Mouse (Mus musculus) limb, embryonic 10.5 days (tissue): ENCODE data around the gene Cdh1. TPM values are rescaled to one million over a fixed set of nuclear protein-coding genes. Genes with fewer than 3 reads are reported as not detected.

Experiments used
- DNase-seq: peaks from one replicate; pipeline ENCODE4 v3.0.0-alpha.2; 2017; ENCODE audit warnings: low spot score
- H3K27ac ChIP-seq: fragments of 300-500 bp; sonication (generic); 2 replicates; pipeline ENCODE4 v1.5.1; 2016; ENCODE audit warnings: mild to moderate bottlenecking
- H3K27me3 ChIP-seq: fragments of 300-500 bp; sonication (generic); 2 replicates; pipeline ENCODE4 v1.6.1; 2016; ENCODE audit warnings: low read depth, mild to moderate bottlenecking; ENCODE audit not compliant: poor library complexity, severe bottlenecking
- H3K36me3 ChIP-seq: fragments of 300-500 bp; sonication (generic); 2 replicates; pipeline ENCODE4 v1.6.1; 2016; ENCODE audit warnings: mild to moderate bottlenecking, moderate library complexity
- H3K4me1 ChIP-seq: fragments of 300-500 bp; sonication (generic); 2 replicates; pipeline ENCODE4 v1.6.1; 2016
- H3K4me3 ChIP-seq: fragments of 300-500 bp; sonication (generic); 2 replicates; pipeline ENCODE4 v1.5.1; 2016; ENCODE audit warnings: mild to moderate bottlenecking, moderate library complexity
- H3K9me3 ChIP-seq: fragments of 300-500 bp; sonication (generic); replicated peaks from 2 replicates; pipeline ENCODE4 v1.6.1; 2016; ENCODE audit warnings: mild to moderate bottlenecking
- WGBS: fragments of 180-500 bp; shearing (Covaris S2); methylation state at CpG from one replicate; pipeline ENCODE4 v1.1.7; 2016; 5-methylcytosine and 5-hydroxymethylcytosine counted together
- polyA plus RNA-seq: library from polyadenylated mRNA; unstranded; fragments of >200 nt; fragmentation: Nextera tagmentation; extraction: Ambion mirVana; gene quantifications from 2 replicates; pipeline ENCODE4 v1.2.1, GENCODE M21; 2016

Cdh1 gene
- polyA plus RNA-seq, 1 experiment from 2014 or later = 16.4 TPM

DNA sequence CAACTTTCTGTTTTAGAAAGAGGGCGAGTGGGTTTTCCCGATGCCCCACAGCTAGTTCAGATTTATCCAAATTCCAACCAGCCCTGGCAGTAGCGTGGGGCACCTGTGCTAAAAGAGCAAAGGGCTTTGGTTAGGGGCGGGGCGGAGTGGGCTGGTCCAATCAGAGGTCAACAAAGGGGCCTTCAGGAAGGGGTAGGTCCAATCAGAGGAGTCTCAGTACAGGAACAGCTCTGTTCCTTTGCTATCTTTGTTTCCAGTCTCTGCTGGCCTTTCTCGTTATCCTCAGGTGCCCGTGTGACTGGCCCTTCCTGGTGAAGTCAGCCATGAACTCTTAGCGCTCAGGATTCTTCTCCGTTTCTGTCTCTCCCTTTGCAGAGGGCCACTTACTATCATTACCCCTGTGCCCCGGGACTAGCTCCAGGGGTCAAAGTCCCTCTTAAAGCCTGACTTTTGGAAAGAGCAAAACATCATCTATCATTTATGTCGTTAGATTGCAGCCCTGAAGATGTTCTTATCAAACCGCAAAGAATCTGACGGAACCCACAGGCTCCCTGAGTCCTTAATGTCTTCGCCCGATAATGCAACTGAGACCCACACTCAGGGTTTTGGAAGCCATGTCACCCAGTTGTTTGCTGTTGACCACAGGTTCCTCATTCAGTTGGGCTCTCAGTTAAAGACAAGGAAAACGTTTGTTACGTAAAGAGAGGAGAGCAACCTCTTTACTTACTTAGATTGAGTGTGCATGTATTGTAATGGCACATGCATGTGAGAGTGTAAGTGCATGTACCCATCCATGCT, 30.4 kb downstream of the Cdh1 start:
- DNase-seq = no peak
- Histone ChIP-seq H3K4me3 (no peak overlapping the region), H3K36me3 (no peaks in the 10 kb centered on the region), H3K9me3 (no peaks in the 10 kb centered on the region), H3K4me1 (peaks cover 20% of the 10 kb centered on the region), H3K27me3 (no peaks in the 10 kb centered on the region), H3K27ac (no peak overlapping the region)
- WGBS = 77% methylated on average over 17 of the region's 17 CpGs

- H3K4me1 ChIP-seq = peaks cover 26% of the 10 kb centered on the region
- H3K27me3 ChIP-seq = no peaks in the 10 kb centered on the region
- H3K27ac ChIP-seq = no peak overlapping the region
- H3K9me3 ChIP-seq = no peaks in the 10 kb centered on the region
- DNase-seq = no peak
- 35% methylated on average over 5 of the region's 5 CpGs for WGBS
- H3K36me3 ChIP-seq = no peaks in the 10 kb centered on the region
- H3K4me3 ChIP-seq = no peak overlapping the region
Measured at GRCm38 (mm10) chr8:106635284-106635683, 32.1 kb downstream of the Cdh1 start.

GRCm38 (mm10) chr8:106637446-106637845, 34.3 kb downstream of the Cdh1 start:
- Histone ChIP-seq H3K27me3 (no peaks in the 10 kb centered on the region), H3K27ac (no peak overlapping the region), H3K36me3 (no peaks in the 10 kb centered on the region), H3K9me3 (no peaks in the 10 kb centered on the region), H3K4me1 (peaks cover 24% of the 10 kb centered on the region), H3K4me3 (no peak overlapping the region)
- DNase-seq = no peak
- 90% methylated on average over 4 of the region's 4 CpGs for WGBS

GRCm38 (mm10) chr8:106638768-106639295, 35.7 kb downstream of the Cdh1 start:
- DNase-seq = no peak
- 86% methylated on average over 7 of the region's 7 CpGs for WGBS
- Histone ChIP-seq H3K36me3 (no peaks in the 10 kb centered on the region), H3K27me3 (no peaks in the 10 kb centered on the region), H3K9me3 (no peaks in the 10 kb centered on the region), H3K4me3 (no peak overlapping the region), H3K27ac (0 out of 2 replicates have a peak overlapping the region, but pooled peaks have one; percentile 1), H3K4me1 (peaks cover 16% of the 10 kb centered on the region; the same call in 1 of the 2 replicates)

DNA sequence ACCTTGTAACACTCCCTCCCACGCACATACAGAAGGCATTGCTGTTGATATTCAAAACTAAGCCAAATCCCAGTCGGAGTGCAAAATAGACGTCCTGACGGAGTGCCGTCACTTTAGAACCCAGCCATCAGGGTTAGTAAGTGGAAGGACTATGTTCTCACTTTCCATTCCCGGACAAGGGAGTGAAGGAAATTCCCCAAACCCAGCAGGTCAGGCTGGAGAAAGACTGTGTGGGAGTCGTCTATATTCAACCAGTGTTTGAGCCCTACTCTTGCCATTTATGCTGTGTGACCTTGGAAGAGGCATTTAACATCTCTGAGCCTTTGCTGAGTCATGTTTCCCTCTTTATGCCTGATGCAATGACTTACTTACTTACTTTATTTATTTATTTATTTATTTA, 37.1 kb downstream of the Cdh1 start:
- H3K27ac ChIP-seq = no peak overlapping the region
- no peak for DNase-seq
- WGBS = 92% methylated on average over 7 of the region's 7 CpGs
- no peaks in the 10 kb centered on the region for H3K9me3 ChIP-seq
- no peaks in the 10 kb centered on the region for H3K27me3 ChIP-seq
- peaks cover 15% of the 10 kb centered on the region; the same call in 1 of the 2 replicates for H3K4me1 ChIP-seq
- H3K36me3 ChIP-seq = no peaks in the 10 kb centered on the region
- H3K4me3 ChIP-seq = no peak overlapping the region

- DNase-seq = no peak
- Histone ChIP-seq H3K4me3 (no peak overlapping the region), H3K27me3 (no peaks in the 10 kb centered on the region), H3K27ac (no peak overlapping the region), H3K4me1 (peaks cover 15% of the 10 kb centered on the region; the same call in 1 of the 2 replicates), H3K36me3 (no peaks in the 10 kb centered on the region), H3K9me3 (no peaks in the 10 kb centered on the region)
- 85% methylated on average over 5 of the region's 5 CpGs for WGBS
Measured at GRCm38 (mm10) chr8:106640921-106641320, 37.8 kb downstream of the Cdh1 start.

DNA sequence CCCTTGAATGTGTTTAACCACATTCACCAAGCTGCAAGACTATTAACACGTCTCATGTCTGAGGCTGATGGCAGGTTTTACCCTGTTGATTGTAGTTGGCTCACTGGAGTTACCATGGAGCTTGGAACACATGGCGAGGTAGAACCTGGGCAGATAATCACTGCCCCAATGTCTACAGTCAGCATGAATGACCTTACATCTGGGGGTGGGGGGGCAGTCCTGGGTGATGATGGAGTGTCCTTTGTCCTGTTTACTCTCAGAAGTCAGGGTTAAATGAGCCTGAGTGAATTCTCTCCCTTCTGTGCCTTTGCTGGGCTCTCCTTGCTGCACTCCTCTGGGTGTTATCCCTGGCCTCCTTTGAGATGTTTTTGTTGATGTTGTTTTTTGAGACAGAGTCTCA, 39.0 kb downstream of the Cdh1 start:
- Histone ChIP-seq H3K9me3 (no peaks in the 10 kb centered on the region), H3K4me1 (peaks cover 9% of the 10 kb centered on the region; the same call in 1 of the 2 replicates), H3K36me3 (no peaks in the 10 kb centered on the region), H3K27me3 (no peaks in the 10 kb centered on the region), H3K27ac (0 out of 2 replicates have a peak overlapping the region, but pooled peaks have one; percentile 14), H3K4me3 (no peak overlapping the region)
- DNase-seq = no peak
- WGBS = 80% methylated on average over 2 of the region's 2 CpGs

DNA sequence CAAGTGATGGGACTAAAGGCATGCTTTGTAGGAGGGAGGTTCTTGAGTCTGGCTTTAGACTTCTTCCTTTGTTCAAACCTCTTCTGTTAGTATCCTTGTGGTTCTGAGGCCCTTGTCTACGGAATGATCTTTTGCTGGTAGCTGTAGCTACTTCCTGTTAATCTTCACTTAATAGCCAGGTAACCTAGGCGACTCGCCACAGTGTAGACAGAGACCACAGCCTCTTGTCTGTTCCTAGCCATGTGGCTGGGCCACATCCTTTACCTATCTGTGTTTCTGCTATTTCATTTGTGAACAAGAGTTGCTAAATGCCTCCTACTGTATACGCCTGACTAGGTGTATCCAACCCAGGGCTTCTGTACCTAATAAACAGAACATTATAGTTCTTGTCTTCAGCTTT, 39.9 kb downstream of the Cdh1 start:
- no peaks in the 10 kb centered on the region for H3K9me3 ChIP-seq
- WGBS = 89% methylated on average over 4 of the region's 4 CpGs
- DNase-seq = no peak

DNA sequence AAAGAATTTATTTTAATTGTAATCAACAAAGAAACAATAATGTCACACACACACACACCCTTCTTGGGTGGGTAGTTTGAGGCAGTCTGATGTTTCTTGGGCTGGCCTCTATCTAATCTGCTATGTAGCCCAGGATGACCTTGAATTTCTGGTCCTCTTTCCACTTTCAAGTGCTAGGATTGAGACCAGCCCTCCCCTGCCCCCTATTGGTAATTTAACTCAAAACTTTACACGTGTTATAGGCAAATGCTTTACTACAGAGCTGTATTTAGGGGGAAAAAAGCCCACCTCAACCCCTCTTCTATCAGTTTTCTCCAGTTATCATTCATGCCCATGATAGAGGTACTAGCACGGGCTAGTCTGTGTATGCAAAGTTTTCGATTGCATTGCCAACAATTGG, 41.8 kb downstream of the Cdh1 start:
- H3K4me1 ChIP-seq = 0 out of 2 replicates have a peak, but pooled peaks cover 3% of the 10 kb centered on the region
- no peaks in the 10 kb centered on the region for H3K36me3 ChIP-seq
- no peaks in the 10 kb centered on the region for H3K27me3 ChIP-seq
- DNase-seq = no peak
- 78% methylated on average over 3 of the region's 3 CpGs for WGBS
- no peak overlapping the region for H3K27ac ChIP-seq
- no peak overlapping the region for H3K4me3 ChIP-seq
- no peaks in the 10 kb centered on the region for H3K9me3 ChIP-seq

More for the DNA sequence above, 39.9 kb downstream of the Cdh1 start:
- Histone ChIP-seq H3K27ac (no peak overlapping the region), H3K36me3 (no peaks in the 10 kb centered on the region), H3K4me3 (no peak overlapping the region), H3K4me1 (peaks cover 9% of the 10 kb centered on the region; the same call in 1 of the 2 replicates), H3K27me3 (no peaks in the 10 kb centered on the region)

GRCm38 (mm10) chr8:106646153-106646552, 43.0 kb downstream of the Cdh1 start:
- H3K27me3 ChIP-seq = no peaks in the 10 kb centered on the region
- whole genome bisulfite sequencing = 87% methylated on average over 2 of the region's 2 CpGs
- H3K4me3 ChIP-seq = no peak overlapping the region

DNA sequence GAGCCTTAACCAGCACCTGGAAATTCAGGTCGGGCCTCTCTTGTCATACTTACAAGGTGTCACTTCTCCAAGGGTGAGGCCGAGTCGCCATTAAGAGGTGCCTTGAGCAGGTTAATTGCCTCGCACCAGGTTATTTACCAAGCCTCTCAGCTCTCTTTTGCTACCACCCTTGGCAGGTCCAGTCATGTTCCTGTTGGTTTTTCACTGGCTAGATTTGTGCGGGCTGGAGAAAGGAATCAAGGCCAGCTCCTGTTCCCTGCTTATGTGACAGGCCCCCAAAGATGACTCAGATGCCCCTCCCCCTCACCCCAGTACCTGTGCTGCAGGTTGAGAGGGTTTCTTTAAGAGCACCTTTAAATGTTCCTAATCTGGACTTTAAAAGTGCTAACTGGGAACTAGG, 43.6 kb downstream of the Cdh1 start:
- no peak for DNase-seq
- 0 out of 2 replicates have a peak, but pooled peaks cover 3% of the 10 kb centered on the region for H3K4me1 ChIP-seq
- H3K27me3 ChIP-seq = no peaks in the 10 kb centered on the region
- H3K36me3 ChIP-seq = no peaks in the 10 kb centered on the region
- no peaks in the 10 kb centered on the region for H3K9me3 ChIP-seq
- no peak overlapping the region for H3K27ac ChIP-seq
- no peak overlapping the region for H3K4me3 ChIP-seq
- WGBS = 78% methylated on average over 5 of the region's 5 CpGs

More at GRCm38 (mm10) chr8:106646153-106646552, 43.0 kb downstream of the Cdh1 start:
- Histone ChIP-seq H3K27ac (no peak overlapping the region), H3K36me3 (no peaks in the 10 kb centered on the region), H3K4me1 (0 out of 2 replicates have a peak, but pooled peaks cover 3% of the 10 kb centered on the region), H3K9me3 (no peaks in the 10 kb centered on the region)
- DNase-seq = no peak

DNA sequence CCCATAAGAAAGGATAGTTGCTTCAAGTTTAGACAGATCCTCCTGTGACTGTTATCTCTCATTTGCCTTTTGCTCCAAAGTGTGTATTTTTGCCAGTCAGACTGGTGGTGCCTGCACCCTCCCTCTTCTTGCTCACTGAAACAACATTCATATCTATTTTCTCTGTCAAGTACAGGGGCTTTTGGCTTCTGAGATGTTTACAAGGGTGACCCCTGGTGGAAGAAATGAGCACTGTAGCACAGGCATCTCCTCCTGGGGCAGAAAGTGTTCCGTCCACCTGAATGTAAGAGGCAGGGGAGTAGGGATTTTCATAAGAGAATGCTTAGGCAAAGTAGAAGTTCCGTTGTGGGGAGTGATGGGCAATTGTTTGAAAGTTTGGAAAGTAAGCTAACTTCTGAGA, 44.2 kb downstream of the Cdh1 start:
- 0 out of 2 replicates have a peak, but pooled peaks cover 3% of the 10 kb centered on the region for H3K4me1 ChIP-seq
- H3K4me3 ChIP-seq = no peak overlapping the region
- H3K36me3 ChIP-seq = no peaks in the 10 kb centered on the region
- H3K27me3 ChIP-seq = no peaks in the 10 kb centered on the region
- WGBS = 44% methylated on average over 2 of the region's 2 CpGs
- no peak overlapping the region for H3K27ac ChIP-seq
- peak; percentile 75 for DNase-seq
- H3K9me3 ChIP-seq = no peaks in the 10 kb centered on the region

DNA sequence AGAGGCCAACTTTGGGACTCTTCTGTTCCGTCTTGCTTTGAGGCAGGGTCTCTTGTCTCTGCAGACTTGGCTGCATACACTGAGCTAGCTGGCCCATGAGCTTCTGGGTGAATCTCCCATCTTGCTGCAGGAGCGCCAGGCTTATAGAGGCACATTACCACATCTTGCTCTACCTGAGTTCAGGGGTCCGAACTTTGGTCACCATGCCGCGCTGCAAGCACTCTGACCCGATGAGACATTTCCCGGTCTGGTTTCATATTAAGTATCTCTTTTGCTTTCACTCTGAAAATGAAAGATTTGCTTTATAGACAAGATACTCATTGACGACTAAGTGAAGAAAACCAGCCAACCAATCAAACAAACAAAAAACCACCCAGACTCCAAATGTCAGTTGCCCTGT, 45.3 kb downstream of the Cdh1 start:
- no peak overlapping the region for H3K4me3 ChIP-seq
- H3K27ac ChIP-seq = no peak overlapping the region
- 0 out of 2 replicates have a peak, but pooled peaks cover 3% of the 10 kb centered on the region for H3K4me1 ChIP-seq
- no peaks in the 10 kb centered on the region for H3K27me3 ChIP-seq
- H3K36me3 ChIP-seq = no peaks in the 10 kb centered on the region
- no peaks in the 10 kb centered on the region for H3K9me3 ChIP-seq
- no peak for DNase-seq
- 94% methylated on average over 8 of the region's 8 CpGs for WGBS
